Mouse (Mus musculus) adrenal gland, postnatal 0 days (tissue): ENCODE data around the gene Gpld1. TPM values are rescaled to one million over a fixed set of nuclear protein-coding genes. Genes with fewer than 3 reads are reported as not detected.

Source experiments
- polyA plus RNA-seq: library from polyadenylated mRNA; unstranded; fragments of >200 nt; fragmentation: Nextera tagmentation; extraction: Ambion mirVana; gene quantifications from 2 replicates; pipeline ENCODE4 v1.2.1, GENCODE M21; 2015

The Gpld1 gene
- 1.3 and 1.6 TPM in 2 replicates for polyA plus RNA-seq

GRCm38 (mm10) chr13:24942512-24943282 is at the start of gene Gpld1:
Gene Gpld1 (plus strand): TSS chr13:24943152.

DNA sequence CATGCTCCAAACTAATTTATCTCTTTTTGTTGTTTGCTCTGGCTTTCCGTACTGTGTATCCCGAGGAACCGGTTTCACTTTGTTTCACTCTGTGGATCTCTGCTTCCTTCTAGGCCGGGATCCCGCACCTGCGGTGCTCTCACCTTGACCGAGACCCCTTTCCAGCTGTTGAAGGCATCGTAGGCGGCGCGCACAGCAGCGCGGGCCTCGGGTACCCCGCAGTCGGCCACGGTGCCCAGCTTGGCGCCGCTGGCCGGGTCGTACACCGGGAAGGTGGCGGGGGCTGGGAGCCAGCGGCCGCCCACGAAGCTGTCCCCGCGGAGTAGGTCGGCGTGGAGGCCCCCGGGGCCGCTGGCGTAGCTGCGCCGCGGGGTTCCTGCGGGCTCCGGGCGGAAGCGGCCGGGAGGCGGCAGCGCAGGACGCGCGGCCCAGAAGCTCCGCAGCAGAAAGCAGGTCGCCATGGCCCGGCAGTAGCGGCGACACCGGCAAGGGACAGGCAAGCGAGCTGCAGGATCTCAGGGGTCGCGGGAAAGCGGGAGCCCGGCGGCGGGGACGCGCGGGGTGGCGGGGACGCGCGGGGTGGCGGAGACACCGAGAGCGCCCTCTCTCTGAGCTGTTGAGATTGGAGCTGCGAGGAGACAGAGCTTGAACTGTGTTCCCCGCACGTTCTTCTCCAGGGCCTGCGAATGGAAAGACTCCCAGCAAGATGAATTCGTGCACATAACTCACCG is 5.7 kb upstream of the Gpld1 start, which contains the start of gene Aldh5a1:
Gene Aldh5a1, minus strand, starts transcription at position 554 of the 731 bp plus-strand sequence.

GRCm38 (mm10) chr13:25019793-25020539 is 77.0 kb downstream of the Gpld1 start, which contains the start of gene Mrs2:
Gene Mrs2 (minus strand): TSS chr13:25020379.

Other genes with a start within 250 kb of the Gpld1 start
- gene Armh2, start 201.9 kb upstream of the Gpld1 start, polyA plus RNA-seq = not detected in 2 replicates
- gene Gmnn, start 181.2 kb upstream of the Gpld1 start, polyA plus RNA-seq = 78.2 and 81.2 TPM in 2 replicates
- gene BC005537, start 141.5 kb upstream of the Gpld1 start, polyA plus RNA-seq = 14.3 and 17.0 TPM in 2 replicates
- gene Acot13, start 111.6 kb upstream of the Gpld1 start, polyA plus RNA-seq = 144 and 155 TPM in 2 replicates
- gene Tdp2, start 111.5 kb upstream of the Gpld1 start, polyA plus RNA-seq = 34.5 and 49.6 TPM in 2 replicates
- 0.40 and 1.8 TPM in 2 replicates for gene D130043K22Rik, start 98.0 kb upstream of the Gpld1 start, polyA plus RNA-seq
- 3.4 and 5.6 TPM in 2 replicates for gene Aldh5a1, start 5.5 kb upstream of the Gpld1 start, polyA plus RNA-seq
- 7.5 and 22.5 TPM in 2 replicates for gene Mrs2, start 77.2 kb downstream of the Gpld1 start, polyA plus RNA-seq
- 0.36 and 2.1 TPM in 2 replicates for gene Dcdc2a, start 112.9 kb downstream of the Gpld1 start, polyA plus RNA-seq